Mouse (Mus musculus) heart, adult 2 months (tissue): Measurements from ENCODE around the gene Gria4.

Experiments used
- CTCF ChIP-seq: fragments of 200-600 bp; IDR thresholded peaks from 2 replicates; pipeline ENCODE4 v1.8.1; 2022; ENCODE audit warnings: antibody characterized with exemption, mild to moderate bottlenecking, moderate library complexity
- POLR2A ChIP-seq: fragments of 200-500 bp; IDR thresholded peaks from 2 replicates; pipeline ENCODE4 v1.6.1; 2011; ENCODE audit warnings: mild to moderate bottlenecking, low read depth, low read length, control low read depth; ENCODE audit not compliant: insufficient read depth

DNA sequence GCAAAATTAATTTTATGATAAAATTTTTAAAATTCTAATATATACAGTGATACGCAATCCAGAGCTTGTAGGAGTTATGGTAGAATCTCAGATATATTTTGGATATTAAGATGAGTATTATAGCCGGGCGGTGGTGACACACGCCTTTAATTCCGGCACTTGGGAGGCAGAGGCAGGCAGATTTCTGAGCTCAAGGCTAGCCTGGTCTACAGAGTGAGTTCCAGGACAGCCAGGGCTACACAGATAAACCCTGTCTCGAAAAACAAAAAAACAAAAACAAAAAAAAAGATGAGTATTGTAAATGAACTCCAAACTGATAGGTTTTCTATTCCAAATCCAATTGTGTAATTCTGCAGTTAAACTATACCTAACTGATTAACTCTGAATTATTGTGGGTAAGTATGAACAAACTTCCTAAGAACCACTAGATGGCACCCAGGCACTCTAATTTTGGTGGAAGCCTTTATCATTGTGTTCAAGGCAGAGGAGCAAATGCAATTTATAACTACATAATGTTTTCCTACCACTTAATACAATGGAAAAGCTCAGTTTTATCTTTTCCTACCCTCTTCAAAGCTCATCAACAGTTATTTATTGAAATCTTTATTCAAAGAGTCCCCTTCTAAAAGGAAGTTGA lies 259.4 kb downstream of the Gria4 start:
- peak; percentile 43 for TF ChIP-seq CTCF
- no peak for TF ChIP-seq POLR2A
